Mouse (Mus musculus): ENCODE results near the gene Maml2.

DNA sequence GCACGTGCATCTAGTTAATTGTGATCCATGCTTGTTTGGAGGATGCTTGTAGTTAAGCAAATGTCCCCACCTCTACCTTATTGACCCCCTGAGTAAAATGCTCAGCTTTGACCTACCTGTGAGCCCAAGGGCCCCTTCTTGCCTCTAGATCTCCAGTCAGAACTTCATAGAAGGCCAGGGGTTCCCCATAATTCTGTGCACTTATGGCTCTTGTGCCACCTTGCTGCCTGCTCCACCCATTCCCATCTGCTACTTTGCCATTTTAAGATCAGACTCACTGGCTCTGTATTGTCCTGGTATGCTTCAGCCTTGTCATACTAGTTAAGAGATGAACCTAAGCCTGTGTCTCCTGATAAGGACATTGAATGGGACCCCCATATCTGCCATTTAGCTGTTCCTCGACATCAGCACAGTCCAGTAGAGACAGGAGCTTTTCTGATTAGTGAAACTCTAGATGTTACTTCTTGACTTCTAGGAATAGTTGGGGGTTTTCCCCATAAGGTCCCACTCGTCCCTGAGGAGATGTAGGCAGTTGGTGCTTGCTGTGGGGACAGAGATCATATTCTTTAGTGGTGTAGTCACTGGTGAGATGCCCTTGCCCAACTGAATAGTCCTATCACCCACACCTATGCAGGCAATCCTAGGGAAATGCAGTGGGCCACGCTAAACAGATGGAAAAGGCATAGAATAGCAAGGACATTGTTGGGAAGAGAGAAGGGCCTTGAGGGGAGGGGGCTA, 301.0 kb downstream of the Maml2 start:
- TF ChIP-seq CTCF (IDR thresholded peaks at IDR 0.05; ENCODE audit: extremely low read depth, insufficient read depth, low read length) (no peak), POLR2A (IDR thresholded peaks at IDR 0.05; ENCODE audit: extremely low read depth, insufficient read depth, low read length) (no peak)

All from cortical plate, adult 2 months (tissue).